Mouse (Mus musculus) megakaryocyte-erythroid progenitor cell, adult 5-6 weeks (primary cell): ENCODE results near the gene Ano1. TPM values are rescaled to one million over a fixed set of nuclear protein-coding genes. Genes with fewer than 3 reads are reported as not detected.

Experiments
- ATAC-seq: replicated peaks from 2 replicates; pipeline ENCODE4 v1.8.0; 2016; ENCODE audit warnings: mild to moderate bottlenecking, inconsistent platforms; ENCODE audit not compliant: severe bottlenecking, poor library complexity, low FRiP score, low TSS enrichment
- total RNA-seq, 2 experiments: library from RNA; stranded (forward) in 1 of 2; stranded (reverse) in 1 of 2; fragments of 200-1000, 215-1000 nt in 1 of 2; fragments of >200 nt in 1 of 2; fragmentation: Nextera tagmentation in 1 of 2; gene quantifications; 2 replicates each; pipeline ENCODE4 v1.2.3; 2014 to 2017

Gene Ano1
- total RNA-seq, 2 experiments from 2014 or later, result not detected

DNA sequence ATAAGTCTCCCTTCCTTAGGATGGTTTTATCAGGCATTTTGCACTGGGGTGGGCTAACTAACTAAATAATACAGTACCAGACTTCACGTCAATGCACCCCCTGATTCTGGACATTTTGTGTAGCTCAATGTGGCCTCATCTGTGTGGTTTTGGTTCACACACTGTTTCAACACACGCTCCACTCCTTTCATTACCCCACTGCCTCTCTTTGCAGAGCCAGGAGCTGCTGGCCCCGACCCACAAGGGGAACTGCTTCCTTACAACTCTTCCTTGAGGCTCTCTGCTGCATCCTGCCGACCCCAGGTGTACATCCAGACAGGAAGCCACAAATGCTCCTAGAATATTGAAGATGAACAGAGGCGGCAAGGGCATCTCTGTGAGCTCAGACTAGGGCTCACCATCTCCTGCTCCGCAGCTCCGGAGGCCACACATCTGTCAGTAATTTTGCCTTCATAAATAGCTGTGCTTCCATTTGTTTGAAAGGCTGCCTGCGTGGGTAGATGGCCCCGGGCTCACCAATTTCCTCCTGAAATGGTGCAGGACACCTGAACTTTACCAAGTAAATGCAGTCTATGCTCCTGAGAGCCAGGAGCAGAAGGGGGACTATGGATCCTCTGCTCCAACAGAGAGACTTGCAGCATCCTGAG is 17.8 kb upstream of the Ano1 start:
- ATAC-seq, result no peak

DNA sequence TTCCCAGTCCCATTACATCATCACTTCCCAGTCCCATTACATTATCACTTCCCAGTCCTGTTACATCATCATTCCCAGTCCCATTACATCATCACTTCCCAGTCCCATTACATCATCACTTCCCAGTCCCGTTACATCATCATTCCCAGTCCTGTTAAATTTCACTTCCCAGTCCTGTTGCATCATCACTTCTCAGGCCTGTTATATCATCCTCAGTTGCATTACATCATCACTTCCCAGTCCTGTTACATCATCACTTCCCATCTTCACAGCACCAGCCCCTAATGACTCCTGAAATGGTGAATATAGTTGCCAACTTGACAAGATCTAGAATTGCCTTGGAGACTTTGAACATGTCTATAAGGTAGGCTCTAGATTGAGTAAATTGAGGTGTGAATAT is 17.1 kb upstream of the Ano1 start:
- no peak for ATAC-seq

DNA sequence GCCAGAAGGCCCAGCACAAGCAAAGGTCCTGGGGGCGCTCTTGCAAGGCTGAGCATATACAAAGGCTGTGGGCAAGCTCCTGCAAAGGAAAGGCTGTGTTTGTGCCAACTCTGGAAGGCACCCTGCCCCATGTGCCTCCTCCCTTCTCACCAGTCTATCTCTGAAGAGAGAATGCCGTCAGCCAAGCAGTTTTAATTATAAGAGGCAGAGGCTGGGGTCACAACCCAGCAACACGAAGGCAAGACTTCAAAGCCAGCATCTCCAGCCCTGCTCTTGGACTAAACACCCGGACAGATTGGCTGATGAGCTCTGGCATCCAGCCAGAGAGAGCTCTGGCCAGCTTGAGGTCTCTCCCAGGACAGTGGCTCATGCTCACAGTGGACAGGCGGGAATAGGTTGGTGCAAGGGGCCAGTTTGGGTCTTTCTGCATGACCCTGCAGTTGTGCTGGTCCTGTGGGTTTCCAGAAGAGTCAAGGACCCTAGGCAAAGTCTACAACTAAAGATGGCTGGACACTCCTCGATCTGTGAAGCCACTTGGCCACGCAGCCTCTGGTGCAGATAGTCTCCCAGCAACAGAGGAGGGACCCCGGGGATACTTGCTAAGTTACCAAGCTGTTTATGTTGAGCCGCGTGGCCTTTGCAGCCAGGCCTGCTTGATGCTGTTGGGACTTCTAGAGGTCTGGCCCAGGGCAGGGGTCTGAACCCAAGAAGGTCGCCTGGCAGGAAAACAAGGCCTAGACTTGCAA is 12.9 kb upstream of the Ano1 start:
- no peak for ATAC-seq

DNA sequence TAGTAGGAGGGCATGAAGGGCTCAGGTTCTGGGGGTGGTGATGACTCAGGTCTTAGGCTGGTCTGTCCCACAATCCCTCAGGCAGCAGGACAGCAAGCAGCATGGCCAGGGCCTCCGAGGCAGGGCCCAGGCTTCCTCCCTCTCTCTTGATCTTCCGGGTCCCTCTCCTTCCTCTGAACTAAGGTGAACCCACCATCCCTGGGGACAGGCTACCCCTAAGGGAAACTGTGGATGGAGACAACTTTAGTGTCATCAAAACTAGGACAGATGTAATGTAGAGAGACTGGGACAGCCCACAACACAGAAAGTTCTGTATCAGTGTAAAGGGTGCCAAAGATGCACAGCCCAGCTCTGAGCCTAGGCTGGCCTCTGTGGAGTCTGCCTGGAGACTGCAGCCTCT is 12.2 kb upstream of the Ano1 start:
- no peak for ATAC-seq

DNA sequence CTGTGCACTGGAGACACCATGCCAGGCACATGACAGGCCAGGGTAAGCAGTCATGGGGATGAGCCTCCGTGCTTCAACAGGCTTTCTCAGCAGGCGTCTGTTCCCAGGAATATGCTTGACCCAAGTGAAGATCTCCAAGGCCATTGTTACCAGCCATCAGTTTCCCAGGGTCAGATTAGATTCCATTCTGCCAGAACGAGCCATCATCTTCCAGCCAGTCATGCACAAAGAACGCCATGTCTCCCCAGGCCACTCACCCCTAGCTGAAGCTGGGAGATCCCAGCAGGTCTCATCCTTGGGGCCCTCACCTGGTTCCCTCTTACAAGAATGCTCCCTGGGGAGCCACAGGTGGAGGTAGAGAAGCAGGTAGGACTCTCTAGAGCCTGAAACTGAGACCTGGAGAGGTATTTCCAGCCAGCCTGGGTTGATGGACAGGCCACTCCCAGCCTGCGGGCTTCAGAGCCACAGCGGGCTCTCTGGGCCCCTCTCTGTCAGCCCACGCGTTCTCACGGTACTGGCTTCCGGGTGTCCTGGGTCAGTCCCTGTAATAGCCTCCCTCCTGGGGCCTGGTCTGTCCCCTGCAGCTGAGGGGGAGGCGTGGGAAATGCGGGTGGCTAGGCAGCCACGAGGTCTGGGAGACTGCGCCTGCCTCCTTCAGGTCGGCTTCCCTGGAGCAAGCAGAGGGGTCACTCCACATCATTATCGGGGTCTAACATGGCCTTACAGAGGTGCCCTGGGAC is 10.9 kb upstream of the Ano1 start:
- no peak for ATAC-seq

DNA sequence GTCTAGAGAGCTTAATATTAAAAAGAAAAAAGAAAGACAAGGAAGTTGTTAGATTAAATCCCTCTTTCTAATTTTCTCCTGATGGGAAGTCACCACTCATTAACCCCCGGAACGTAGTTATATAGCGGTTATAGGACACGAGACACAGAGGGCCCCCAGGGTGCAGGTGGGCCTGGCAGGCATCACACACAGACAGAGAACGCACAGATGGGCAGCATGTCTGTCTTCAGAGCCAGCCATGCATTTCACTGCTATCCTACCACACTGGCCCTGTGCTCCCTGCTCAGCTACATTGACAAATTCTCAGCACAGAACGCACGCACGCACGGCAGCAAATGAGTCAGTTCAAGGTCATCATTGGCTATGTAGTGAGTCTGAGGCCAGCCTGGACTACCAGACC is 8.5 kb upstream of the Ano1 start:
- ATAC-seq, result no peak

DNA sequence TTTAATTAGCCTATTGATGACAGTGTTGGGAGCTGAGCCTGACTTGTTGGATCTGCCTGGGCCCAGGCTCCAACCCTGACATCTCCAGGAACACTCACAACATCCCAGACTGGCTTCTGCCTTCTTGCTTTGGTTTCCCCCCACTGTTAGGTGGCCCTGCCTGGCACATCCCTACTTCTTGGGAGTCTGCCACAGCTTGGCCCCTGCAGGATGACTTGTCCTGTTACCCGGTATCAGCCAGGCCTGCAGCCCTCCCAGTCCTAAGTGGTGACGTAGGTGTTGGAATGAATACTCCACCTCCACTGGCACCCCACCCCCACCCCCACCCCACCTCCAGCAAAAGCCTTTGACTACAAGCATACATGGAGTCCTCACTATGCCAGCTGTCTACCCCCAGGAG is 7.7 kb upstream of the Ano1 start:
- no peak for ATAC-seq

DNA sequence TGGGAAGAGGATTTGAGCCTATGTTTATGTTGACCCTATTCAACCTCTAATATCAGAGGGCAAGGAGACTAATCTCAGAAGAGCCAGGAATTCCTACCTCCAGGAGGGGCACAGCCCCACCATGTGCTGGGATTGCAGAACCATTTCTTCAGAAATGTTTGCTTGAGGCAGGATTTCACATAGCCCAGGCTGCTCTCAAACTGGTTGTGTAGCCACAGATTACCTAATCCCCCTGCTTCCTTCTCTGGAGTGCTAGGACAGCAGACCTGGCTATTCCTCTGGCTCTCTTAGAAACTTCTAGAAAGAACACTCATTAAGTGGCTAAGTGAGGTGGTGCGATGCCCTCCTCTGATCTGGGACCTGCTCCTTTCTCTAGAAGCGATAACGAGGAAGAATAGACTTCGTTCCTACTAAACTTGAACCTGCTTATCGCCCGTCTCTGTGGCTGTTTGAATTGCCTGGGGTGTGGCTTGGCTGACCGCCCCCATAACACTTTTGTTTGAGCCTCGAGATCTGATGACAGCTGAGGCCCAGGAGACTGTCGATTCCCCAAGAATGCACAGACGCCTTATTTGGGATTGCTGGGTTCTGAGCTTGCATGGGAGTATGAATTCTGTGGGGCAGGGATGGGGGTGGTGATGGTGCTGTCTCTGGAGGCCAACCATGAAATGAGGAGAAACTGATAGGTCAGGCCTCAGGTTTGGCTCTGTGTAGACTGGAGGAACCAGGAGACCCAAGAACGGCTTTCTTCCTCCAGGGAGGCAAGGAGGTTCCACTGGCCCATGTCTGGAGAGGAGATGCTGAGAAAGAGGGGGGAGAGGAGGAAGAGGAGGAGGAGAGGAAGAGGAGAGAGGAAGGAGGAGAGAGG is 4.0 kb upstream of the Ano1 start:
- ATAC-seq, result peak; percentile 59; the same call in 1 of the 2 replicates

DNA sequence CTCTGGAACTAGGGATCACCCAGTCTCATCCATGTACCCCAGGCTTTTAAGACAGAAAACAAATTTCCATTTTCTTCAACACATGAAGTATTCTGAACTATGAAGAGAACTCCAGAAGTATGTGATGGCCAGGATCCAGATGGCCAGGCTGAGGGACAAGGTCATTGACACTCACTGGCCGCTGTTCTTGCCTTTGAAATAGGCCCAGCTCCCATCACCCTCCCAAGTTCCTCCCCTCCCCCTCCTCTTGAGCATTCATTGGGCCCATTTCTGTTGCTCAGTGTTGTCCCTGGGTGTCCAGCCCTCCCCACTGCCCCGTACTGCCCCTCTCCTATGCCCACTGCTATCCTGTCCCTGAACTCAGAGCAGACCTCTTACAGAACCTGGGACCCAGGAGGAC is 2.9 kb upstream of the Ano1 start:
- no peak for ATAC-seq

DNA sequence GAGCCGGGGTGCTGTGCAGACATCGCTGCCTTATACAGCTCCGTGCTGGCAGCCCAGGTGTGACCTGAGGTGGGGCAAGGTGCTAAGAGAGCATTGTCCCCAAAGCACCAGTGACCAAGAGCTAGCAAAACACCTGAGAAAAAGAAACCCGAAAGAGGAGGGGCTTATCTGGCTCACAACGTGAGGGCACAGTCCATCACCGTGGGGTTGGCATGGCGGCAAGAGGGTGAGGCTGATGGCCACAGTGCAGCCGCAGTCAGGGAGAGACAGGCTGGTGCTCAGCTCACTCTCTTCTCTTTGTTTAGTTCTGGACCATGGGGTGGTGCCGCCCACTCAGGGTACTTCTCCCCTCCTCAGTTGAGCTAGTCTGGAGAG is 1.9 kb upstream of the Ano1 start:
- no peak for ATAC-seq

DNA sequence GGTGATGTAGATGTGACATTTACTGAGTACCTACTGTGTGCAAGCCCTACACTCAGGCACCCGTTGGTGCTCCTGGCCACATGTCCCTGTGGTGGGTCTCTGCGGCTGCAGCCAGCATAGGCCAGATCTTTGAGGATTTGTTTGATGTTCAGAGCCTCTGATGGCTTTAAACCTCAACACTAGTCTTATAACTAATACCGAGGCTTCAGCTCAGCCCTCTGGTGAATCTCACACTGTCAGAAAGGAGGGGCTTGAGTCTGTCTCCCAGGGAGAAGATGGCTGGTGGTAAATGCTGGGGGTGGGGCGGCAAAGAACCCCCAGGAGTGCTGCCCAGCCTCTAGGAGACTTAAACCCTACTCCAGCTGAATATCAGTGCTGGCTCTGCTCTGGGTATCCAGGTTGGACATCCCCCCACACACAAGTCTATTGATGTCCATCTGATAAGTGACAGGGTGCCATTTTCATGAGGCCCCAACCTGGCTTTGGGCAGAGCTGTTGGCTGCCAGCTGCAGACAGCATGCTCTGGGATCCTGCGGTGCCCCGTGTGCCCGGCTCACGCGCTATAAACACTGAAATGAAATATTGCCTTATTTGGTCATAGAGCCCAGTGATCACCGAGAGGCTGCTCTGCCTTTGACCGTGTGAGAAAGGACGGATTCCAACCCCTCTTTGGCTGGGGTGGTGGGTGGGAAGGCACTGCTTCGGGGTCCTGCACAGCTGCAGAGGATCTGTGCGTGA is 1.3 kb upstream of the Ano1 start:
- ATAC-seq, result no peak

DNA sequence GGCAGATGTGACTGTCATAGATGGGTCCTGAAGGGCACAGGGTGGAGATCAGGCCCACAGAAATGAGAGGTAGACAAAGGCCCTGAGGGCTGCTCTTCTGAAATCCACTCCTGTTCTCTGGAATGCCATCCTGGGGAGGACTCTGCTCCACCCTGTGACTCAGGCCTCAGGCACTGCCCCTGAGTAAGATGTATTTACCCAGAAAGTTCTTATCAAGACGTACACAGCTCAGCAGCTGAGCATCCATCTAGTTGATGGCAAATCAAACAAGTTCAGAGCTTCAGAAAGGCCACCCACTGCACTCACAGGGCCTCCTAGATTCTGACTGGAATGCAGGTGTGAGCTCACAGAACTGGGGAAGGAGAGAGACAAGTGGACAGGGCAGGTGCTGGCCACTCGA is 4.0 kb downstream of the Ano1 start:
- no peak for ATAC-seq

DNA sequence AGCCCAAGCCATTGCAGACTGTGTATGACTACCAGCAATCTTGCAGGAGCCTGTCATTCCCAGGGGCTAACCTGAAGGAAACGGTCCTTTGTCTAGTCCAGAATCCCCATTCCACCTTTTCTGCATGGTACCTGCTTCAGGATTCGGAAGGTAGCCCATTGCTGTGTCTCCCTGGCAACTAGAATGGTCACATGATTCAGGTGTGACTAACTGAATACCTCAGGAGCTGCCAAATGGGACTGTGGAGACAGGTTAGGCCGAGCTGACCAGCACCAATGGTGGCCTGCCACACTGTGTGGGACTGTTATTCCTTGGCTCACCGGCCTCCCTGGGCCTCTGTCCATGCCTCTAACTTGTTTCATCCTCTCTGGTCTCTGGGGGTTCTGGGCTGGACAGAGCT is 5.3 kb downstream of the Ano1 start:
- ATAC-seq, result no peak

DNA sequence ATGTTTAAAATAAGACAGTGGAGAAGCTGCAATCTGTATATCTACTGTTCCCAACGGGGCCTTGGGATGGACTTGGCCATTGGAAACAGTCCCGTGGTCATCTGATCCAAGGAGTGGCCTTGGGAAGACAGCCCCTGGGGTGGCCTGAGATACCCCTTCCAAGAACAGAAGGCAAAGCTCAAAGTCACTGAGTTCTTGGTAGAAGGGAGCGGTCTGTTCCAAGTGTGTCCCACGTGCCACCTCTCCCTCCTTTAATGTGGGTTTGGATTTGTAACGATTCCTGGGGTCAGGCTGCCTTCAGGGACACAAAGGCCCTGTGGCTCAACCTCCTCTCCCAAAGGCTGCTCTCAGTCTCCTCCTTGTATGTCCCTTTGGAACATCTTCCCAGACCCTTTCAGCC is 7.9 kb downstream of the Ano1 start:
- no peak for ATAC-seq

DNA sequence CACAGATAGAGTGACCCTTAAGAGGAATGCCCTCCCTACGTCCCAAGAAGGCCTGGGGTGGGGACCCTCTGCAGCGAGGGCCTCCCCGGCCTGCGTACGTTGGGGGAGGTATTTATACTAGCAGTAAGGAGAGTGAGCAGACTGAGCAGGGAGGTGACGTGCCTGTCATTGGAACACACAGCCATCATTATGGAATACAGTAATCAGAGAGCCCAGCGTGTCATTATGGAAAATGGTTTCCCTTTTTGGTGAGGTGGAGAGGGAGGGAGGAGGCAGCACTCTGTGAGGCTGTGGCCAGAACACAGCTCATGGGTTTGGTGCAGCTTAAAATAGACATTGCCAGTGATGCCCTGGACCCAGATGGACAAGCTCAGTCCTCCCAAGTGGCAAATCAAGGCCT is 11.1 kb downstream of the Ano1 start:
- ATAC-seq, result no peak

DNA sequence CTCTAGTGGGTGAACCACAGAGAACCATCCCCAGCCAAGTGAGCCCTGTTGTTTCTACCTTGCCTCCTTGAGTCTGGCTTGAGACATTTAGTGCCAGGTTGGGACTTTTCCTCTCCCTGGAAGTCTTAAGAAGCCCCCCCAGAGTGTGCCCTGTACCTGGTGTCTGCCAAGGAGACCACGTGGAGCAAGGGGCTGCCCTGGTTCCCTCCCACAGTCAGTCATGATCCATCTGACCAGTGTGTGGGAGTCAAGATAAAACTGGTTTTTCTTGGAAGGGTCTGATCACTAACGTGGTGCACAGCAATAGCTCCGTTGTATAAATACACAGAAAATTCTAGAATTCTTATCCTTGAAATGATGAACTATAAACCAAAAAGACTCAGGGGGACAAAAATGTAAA is 12.0 kb downstream of the Ano1 start:
- ATAC-seq, result no peak

DNA sequence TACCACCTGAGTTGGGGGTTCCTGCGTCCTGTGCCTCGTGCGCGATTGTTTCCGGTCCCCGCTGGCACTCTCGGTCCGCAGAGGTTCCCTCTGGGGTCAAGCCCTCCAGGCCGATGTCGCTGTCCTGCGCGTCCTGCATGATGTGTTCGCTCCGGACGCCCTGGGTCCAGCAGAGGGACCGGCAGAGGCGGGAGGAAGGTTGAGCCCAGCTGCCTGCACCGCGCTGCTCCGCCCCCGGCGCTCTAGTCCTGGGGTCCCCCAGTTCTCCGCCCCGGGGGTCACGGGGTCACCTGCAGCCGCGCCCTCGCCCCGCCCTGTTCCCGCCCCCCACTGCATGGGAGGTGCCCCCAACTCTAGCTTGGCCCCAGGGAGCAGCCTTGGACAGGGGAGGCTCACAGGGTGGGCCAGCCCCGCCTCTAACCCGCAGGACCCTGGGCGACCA is 13.4 kb downstream of the Ano1 start:
- peak; percentile 41; the same call in 1 of the 2 replicates for ATAC-seq

DNA sequence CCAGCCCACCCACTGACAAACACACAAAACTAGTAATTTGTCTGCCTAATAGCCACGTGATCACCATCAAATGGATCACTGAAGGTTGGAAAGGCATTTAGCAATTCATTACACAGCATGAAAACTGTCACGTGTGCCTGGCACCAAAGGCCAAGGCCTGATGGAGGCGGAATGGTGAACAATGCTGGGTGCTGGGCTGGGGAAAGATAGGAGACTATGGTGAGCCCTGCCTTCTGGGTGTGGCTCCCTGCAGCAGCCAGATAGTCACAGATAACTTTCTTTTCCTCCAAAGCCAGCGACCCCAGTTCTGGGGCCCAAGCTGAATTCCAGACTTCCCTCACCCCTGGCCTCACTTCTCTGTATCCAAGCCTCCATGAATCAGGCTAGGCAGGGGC is 19.9 kb downstream of the Ano1 start:
- ATAC-seq, result peak; percentile 83

DNA sequence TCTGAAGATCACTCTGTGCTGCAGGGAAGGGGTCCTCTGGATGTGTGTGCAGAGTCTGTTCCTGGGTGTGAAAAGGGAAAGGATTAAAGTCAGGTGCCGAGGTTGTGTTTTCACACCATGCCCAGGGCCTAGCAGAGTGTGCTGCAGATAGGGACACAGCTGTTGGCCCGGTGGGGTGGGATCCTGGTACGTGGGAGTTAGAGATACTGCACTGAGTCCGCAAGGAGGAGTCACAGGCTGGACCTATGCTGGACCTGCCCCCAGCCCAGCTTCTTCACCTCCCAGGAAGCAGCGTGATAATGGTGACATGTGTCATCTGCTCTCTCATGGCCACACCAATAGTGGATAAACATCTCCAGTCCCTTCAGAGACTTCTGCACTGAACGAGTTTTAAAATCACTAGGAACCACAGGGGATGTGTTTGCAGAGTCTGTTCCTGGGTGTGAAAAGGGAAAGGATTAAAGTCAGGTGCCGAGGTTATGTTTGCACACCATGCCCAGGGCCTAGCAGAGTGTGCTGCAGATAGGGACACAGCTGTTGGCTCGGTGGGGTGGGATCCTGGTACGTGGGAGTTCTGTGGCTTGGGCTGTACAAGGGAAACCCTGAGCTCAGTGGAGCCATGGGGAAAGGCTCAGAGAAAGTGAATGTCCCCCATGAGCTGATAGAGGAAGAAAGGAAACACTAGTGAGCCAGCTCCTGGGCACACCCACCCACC is 20.4 kb downstream of the Ano1 start:
- ATAC-seq, result peak; percentile 91
